Mouse (Mus musculus): ENCODE results near the gene Itga3.
A peak's percentile ranks its signal among the peaks of the same experiment; 100 is the strongest.

The Itga3 gene

DNA sequence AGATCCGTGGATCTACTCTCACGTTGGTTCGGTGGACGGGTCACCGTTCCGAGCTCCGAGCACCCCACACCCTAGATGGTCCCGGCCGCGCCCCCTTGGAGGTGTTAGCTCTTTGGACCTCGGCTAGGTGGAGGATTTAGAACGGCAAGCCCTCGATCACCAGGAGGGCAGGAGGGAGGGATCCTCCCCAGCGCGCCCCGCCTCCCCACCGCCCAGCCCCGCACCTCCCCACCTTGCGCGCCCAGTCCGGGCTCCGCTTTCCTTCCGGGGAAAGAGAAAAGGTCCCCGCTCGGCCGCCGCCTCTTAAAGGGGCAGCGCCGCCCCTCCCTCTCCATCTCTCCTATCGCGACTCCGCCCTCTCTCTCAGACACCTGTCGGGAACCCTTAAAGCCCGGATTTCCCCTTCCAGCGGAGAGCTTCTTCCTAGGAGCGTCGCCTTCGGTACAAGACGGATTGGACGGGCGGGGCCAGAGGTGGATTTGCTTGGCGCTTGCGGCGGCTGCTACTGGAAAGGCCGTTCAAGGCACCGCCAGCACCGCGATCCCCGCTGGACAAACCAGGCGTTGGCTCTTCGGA lies at the start of gene Itga3:
TSS of gene Itga3 (minus strand) at position 266 of the 576 bp plus-strand sequence.
- peak; percentile 63 for DNase-seq

GRCm38 (mm10) chr11:95125366-95125948 lies 48.9 kb upstream of the Itga3 start:
- DNase-seq, result no peak

DNA sequence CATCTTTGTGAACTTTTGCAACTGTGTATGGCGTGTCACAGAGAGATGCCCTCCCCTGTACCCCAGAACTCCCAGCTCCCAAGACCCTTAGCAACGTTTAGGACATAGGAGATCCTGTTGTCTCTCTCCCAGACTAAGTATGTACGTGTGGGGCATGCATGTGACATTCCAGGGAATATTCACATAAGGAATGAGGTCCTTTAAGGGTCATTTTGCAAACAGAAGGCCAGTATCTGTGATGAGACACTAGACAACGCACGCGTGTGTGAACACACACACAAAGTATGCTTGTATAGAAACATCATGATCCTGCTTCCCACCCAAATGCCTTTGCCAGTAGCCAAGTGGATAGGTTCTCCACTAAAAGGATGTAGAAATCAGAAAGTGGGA lies 45.5 kb upstream of the Itga3 start:
- DNase-seq, result no peak

- no peak for DNase-seq
Measured at GRCm38 (mm10) chr11:95121161-95122099, 44.8 kb upstream of the Itga3 start.

GRCm38 (mm10) chr11:95120633-95121020 lies 44.0 kb upstream of the Itga3 start:
- DNase-seq, result no peak

DNA sequence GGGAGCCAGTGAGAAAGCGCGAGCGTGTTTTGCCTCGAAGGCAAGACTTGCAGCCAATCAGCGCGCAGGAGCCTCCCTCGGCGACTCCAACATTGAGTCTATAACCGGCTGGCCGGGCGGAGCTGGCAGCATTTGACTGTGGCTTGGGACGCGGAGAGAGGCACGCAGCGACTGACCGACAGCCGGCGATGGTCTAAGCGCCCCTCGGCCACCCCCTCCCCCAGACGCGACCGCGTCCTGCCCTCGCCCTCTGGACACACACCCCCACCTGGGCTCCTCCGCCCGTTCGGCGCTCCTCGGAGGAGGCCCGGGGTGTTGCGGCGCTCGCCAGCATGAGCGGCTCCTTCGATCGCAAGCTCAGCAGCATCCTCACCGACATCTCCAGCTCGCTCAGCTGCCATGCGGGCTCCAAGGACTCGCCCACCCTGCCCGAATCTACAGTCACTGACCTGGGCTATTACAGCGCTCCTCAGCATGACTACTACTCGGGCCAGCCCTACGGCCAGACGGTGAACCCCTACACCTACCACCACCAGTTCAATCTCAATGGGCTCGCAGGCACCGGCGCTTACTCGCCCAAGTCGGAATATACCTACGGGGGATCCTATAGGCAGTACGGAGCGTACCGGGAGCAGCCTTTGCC lies 43.5 kb upstream of the Itga3 start, which contains the start of gene Dlx3:
TSS of gene Dlx3 (plus strand) at position 130 of the 643 bp plus-strand sequence.
- no peak for DNase-seq

DNA sequence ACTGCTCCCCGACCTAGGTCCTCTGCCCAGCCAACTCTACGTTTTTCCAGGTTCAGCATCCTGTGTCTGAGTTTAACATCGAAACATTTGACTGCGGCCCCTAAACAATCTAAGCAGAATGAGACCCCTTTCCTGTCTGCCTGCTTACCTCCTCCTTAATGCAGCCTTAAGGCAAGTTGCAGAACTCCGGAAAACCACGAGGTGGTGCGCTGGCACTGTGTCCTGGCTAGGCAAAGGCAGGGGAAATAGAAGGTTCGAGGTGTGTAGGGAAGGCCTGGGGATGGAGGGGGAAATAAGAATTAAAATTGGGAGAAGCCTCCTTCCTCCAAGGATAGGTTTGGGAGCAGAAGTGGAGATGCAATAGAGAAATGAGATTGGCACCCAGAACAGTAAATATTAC lies 41.9 kb upstream of the Itga3 start:
- DNase-seq, result peak; percentile 70

- DNase-seq, result peak; percentile 57
Measured at GRCm38 (mm10) chr11:95117030-95117429, 40.4 kb upstream of the Itga3 start.

DNA sequence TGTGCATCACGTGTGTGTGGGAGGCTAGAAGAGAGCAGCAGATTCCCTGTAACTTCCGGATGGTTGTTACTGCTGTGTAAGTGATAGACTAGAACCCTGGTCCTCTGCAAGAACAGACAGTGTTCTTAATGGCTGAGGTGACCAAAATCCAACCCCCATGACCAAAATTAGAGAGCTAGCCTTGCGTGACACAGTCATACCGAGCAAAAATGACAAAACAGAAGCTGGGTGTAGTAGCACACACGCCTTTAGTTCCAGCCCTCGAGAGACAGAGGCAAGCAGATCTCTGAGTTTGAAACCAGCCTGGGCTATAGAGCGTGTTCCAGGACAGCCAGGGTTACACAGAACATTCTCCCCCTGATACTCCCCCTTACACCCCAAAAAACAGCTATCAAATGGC lies 33.5 kb upstream of the Itga3 start:
- no peak for DNase-seq

DNA sequence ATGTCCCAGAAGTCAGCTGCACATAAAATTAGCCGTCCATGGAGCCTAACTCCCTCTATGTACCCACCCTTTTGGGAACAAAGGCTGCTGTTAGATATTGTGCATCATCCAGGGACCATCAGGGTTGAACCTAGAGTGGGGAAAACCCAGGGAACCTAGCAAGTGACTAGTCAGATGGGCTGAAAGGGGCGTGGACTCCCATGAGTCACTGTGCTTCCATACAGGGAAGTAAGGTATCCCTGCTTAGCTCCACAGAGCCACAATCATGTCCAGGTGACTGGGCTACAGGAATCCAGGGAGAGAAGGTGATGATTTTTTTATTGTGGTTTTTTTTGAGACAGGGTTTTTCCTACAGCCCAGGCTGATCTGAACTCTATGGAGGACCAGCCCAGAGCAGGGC lies 32.4 kb upstream of the Itga3 start:
- DNase-seq, result no peak

DNA sequence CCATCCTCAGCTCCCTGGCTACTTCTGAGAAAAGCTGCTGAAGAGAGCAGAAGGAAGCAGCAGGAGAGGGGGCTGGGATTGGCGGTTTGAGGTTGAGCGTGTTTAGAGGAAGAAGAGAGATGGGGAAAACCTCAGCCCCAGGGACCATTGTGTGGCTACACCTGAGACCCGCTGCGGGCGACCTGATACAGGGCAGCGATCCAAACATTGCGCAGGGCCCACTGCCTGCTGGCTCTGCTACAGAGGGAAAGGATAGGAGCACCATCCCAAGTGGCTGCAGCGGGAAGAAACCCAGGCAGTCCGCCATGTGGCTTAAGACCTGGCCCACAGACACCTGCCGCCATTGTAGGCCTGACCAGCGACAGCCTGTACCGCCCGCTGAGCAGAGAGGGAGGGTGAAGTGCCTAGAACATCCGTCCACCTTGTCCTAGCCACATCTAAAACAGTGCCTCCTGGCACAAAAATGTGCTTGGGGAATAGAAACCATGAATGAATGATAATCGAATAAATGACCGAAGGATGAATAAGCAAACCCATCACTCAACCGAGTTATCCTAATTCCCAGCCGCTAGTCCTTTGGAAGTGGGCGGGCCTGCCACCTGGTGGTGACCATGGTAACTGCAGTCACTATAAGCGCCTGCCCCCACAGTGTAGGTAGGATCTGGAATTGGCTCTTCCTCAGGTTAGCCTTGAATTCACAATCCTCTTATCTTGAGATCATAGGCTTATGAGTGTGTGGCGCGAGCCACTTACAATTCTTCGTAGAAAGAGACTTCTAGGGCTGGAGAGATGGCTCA lies 30.0 kb upstream of the Itga3 start:
- DNase-seq, result peak; percentile 65

DNA sequence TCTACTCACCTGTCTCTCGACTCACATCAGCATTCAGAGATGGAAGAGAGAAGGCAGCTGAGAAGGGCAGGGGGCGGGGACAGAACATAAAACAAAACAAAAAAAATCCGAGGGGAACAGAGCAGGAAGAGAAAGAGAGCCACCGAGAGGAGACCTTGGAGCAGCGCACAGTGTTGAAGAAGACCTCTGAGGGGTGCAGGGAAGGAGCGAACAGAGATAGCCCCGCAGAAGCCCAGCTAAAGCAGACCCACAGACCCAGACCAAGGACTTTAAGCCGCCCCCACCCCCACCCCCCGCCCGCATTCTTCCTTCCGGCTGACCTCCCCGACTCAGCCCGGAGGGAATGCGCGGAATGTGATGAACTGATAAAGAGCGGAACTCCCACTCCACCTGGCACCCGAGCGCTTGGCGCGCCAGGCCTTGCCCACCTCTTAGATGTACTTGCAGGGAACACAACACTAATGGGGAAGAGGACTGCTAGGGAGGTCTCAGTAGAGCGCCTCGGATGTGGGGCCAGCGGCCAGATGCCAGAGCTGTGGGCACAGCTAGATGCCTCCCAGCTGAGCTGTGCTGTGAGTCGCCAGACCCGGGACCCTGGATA lies 28.8 kb upstream of the Itga3 start:
- no peak for DNase-seq

DNA sequence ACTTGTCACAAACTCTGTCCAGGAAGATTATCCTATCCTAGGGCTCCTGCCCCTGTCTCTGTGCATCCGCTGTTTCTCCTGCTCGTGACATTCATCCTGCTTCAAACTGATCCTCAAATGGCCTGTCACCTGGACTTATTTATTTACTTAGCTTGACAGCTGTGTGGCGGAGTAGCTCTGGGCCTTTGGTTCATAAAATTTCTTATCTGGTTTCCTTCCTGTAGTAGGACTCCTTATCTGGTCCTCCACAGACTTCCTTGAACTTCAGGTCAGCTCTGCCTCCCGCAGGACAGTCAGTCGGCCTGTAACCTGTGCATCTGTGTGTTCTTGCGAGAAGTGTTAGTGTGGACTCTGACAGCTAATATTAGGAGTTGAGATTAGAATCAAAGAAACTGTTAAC lies 27.7 kb upstream of the Itga3 start:
- DNase-seq, result no peak

DNA sequence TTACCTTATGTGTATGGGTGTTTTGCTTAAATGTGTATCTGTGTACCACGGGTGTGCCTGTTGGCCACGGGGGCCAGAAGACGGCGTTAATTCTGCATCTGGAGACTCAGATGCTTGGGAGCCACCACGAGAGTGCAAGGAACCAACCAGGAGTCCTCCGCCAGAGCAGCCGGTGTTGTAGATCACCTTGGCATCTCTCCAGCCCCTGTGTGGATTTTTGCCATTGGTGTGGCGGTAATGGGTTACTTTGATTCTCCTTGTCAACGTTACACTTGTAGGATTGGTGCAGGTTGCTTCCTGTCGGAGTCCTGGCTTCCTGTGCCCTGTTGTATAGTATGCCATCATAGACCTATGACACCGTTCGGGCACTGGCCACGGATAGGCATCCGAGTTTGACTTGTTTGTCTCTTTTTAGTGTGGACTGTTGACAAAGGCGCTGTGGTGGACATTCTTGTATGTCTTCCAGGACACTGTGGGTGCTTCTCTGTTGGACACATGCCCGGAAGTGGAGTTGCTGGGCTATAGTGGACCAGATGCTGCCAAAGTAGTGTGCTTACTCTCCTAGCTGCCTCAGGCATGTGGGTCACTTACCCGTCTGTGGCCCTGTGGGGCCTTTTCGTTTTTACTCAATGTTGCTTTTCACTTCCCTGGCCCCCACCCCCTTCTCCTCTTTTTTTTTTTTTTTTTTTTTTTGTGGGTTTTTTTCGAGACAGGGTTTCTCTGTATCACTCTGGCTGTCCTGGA lies 25.7 kb upstream of the Itga3 start:
- DNase-seq, result no peak

DNA sequence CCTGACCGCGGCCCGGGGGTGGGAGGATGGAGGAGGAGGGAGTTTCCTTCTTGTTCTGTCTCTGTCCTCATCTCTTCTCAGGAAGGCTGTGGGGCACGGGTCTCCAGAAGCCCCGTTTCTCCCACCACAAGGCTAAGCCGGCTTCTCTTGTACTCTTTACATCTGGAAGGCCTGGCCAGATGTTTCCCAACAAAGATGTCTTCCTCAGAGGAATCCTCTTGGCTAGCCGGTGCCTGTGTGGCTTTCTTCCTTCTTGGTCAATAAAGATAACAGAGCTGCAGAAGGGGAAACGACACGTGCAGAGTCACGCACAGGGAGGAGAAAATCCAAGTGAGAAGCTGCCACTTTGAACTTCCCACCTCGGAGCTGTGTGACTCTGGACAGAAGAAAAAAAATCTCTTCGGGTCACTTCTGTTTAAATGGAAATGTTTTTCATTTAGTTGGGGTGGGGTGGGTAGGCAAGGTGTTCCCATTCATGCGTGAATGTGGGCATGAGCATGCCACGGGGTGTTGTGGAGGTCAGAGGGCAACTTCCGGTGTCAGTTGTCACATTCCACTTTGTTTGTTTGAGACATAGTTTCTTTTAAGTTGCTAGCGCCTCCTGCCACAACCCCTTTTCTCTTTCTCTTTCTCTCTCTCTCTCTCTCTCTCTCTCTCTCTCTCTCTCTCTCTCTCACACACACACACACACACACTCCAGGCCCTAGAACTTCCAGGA lies 24.6 kb upstream of the Itga3 start:
- DNase-seq, result no peak

- DNase-seq, result no peak
Measured at GRCm38 (mm10) chr11:95100393-95100792, 23.8 kb upstream of the Itga3 start.

- no peak for DNase-seq
Measured at GRCm38 (mm10) chr11:95098346-95099095, 21.9 kb upstream of the Itga3 start.

DNA sequence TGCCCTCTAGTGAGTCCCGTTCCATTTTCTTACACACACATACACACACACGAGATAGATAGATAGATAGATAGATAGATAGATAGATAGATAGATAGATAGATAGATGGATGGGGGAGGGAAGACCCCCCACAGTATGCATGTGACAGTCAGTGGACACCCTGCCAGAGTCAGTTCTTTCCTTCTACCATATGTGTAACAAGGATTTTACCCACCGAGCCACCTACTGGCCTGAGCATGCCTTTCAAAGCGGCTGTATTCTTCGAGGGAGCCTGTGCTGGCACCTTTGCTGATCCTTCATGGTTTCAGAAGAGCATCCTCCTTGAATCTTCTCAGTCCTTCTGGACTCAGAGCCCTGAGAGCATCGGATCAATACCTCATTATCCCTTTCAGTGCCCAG lies 21.3 kb upstream of the Itga3 start:
- no peak for DNase-seq

DNA sequence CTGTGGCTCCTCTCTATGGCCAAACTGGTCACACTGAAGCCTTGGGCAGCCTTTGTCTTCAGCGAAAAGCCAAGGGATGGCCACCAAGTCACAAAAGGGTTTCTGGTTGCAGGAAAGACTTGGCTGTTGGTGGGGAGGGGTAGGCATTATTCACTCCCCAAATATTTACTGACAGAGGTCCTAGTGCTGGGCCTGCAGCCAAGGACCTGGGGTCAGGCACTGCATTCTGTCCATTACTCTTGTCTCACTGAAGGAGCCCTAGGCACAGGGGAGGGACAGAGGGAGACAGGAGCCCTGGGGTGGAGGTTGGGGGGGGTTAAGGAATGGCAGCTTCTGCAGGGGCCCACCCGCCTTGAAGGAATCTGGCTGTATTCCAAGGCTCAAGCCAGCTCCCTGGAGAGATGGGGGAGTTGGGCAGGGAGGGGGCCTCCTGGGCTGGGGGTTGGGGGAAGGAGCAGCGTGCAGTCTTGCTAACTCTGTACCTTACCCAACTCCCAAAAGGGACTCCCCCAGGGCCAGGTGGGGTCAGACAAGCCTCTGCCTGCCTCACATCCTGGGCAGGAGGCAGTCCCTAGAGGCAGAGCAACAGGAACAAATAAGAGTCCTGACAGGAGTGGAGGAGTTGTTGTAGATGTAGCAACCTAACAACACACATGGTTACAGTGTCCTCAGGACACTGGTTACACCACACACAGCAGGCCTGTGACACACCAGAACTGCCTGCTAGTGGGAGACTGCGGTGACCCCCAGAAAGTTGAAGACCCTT lies 20.2 kb upstream of the Itga3 start:
- no peak for DNase-seq
